Mouse (Mus musculus) liver, embryonic 13.5 days (tissue): ENCODE measurements around the gene Wwox. TPM values are rescaled to one million over a fixed set of nuclear protein-coding genes. Genes with fewer than 3 reads are reported as not detected.

ENCODE experiments used
- ATAC-seq: fragments of 200-750 bp; cut with Nextera tagmentation; 2 replicates; pipeline ENCODE4 v1.8.0; 2017; ENCODE audit warnings: low read depth, mild to moderate bottlenecking, moderate number of reproducible peaks, moderate library complexity
- DNase-seq: peaks from one replicate; pipeline ENCODE4 v3.0.0; 2022
- H3K27ac ChIP-seq: fragments of 300-500 bp; sonication (generic); 2 replicates; pipeline ENCODE4 v1.5.1; 2015; ENCODE audit warnings: moderate library complexity, mild to moderate bottlenecking, inconsistent platforms
- H3K27me3 ChIP-seq: fragments of 300-500 bp; sonication (generic); 2 replicates; pipeline ENCODE4 v1.6.1; 2015; ENCODE audit warnings: mild to moderate bottlenecking, inconsistent platforms
- H3K36me3 ChIP-seq: fragments of 300-500 bp; sonication (generic); 2 replicates; pipeline ENCODE4 v1.6.1; 2015; ENCODE audit warnings: mild to moderate bottlenecking, inconsistent platforms
- H3K4me1 ChIP-seq: fragments of 300-500 bp; sonication (generic); replicated peaks from 2 replicates; pipeline ENCODE4 v1.6.1; 2015; ENCODE audit warnings: inconsistent platforms
- H3K4me2 ChIP-seq: fragments of 300-500 bp; sonication (generic); 2 replicates; pipeline ENCODE4 v1.6.1; 2015; ENCODE audit warnings: inconsistent platforms, mild to moderate bottlenecking, moderate library complexity
- H3K4me3 ChIP-seq: fragments of 300-500 bp; sonication (generic); replicated peaks from 2 replicates; pipeline ENCODE4 v1.5.1; 2015; ENCODE audit warnings: mild to moderate bottlenecking, inconsistent platforms
- H3K9ac ChIP-seq: fragments of 300-500 bp; sonication (generic); 2 replicates; pipeline ENCODE4 v1.6.1; 2015; ENCODE audit warnings: mild to moderate bottlenecking, inconsistent platforms
- H3K9me3 ChIP-seq: fragments of 300-500 bp; sonication (generic); replicated peaks from 2 replicates; pipeline ENCODE4 v1.6.1; 2016; ENCODE audit warnings: inconsistent platforms
- WGBS: fragments of 180-500 bp; shearing (Covaris S2); methylation state at CpG from one replicate; pipeline ENCODE4 v1.1.7; 2015; ENCODE audit not compliant: insufficient replicate concordance; 5-methylcytosine and 5-hydroxymethylcytosine counted together
- polyA plus RNA-seq: library from polyadenylated mRNA; unstranded; fragments of >200 nt; fragmentation: Nextera tagmentation; extraction: Ambion mirVana; gene quantifications from 2 replicates; pipeline ENCODE4 v1.2.1, GENCODE M21; 2015

The Wwox gene
- polyA plus RNA-seq, 1 experiment from 2014 or later = 4.0 TPM

GRCm38 (mm10) chr8:115400013-115400720 lies 960.7 kb downstream of the Wwox start:
- H3K9ac ChIP-seq = no peak overlapping the region
- H3K27me3 ChIP-seq = no peaks in the 10 kb centered on the region
- DNase-seq (no peak), ATAC-seq (no peak)
- H3K27ac ChIP-seq = no peak overlapping the region
- H3K4me2 ChIP-seq = no peak overlapping the region
- 67% methylated on average over 15 of the region's 15 CpGs for WGBS
- no peak overlapping the region for H3K4me3 ChIP-seq
- no peaks in the 10 kb centered on the region for H3K9me3 ChIP-seq
- H3K36me3 ChIP-seq = no peaks in the 10 kb centered on the region
- H3K4me1 ChIP-seq = no peaks in the 10 kb centered on the region

Other genes with a start within 250 kb of the Wwox start
- 0.06 and 0.07 TPM in 2 replicates for gene Vat1l, start 234.0 kb upstream of the Wwox start, polyA plus RNA-seq
- not detected in 2 replicates for gene Clec3a, start 21.6 kb upstream of the Wwox start, polyA plus RNA-seq